Mouse (Mus musculus) thymus, adult 18-20 months (tissue): ENCODE results near the gene Med26.

Source experiments
- DNase-seq, 2 experiments: peaks; one replicate each; pipeline ENCODE4 v3.0.0; 2022; ENCODE audit warnings: mixed read lengths in 2 of 2

Med26 gene

GRCm38 (mm10) chr8:72547802-72548643, at the start of gene Med26:
Med26 (minus strand) TSS chr8:72548270.
- peak; percentile 98 for DNase-seq

GRCm38 (mm10) chr8:72590198-72590597, 42.1 kb upstream of the Med26 start:
- no peak for DNase-seq

DNA sequence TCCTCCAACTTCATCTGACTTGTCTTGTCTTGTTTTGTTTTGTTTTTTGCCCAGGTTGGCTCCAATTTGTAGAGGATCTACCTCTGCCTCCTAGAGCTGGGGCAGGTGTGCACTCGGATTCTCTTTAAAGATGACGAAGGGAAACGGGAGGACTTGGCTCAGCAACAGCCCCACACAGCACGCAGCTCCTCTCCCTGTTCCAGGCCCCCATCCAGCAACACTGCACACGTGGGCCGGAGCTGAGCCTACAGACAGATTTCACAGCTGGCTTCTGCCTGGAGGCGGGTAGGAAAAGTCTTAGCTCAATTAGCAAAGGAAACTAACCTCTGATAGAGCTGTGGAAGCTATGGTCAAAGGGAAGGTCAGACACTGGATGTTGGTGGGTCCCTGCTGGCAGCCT, 41.2 kb upstream of the Med26 start:
- no peak for DNase-seq

DNA sequence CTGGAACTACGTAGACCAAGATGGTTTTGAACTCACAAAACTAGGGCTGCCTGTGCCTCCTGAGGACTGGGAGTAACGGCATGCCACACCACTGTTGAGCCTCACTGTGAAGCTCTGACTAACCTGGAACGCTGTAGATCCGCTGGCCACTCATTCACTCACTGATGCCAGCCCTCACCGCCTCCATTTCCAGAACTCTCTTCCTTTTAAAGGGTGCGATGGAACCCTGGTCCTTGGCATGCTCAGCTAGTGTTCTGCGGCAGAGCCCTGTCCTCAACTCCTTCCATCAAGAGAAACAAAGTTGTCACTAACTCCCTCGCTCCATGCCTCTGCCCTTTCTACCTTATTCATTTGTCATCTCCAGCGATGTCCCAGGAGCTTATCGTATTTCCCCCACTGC, 40.8 kb upstream of the Med26 start:
- DNase-seq, result no peak

GRCm38 (mm10) chr8:72587806-72588205, 39.7 kb upstream of the Med26 start:
- no peak for DNase-seq

GRCm38 (mm10) chr8:72584390-72584789, 36.3 kb upstream of the Med26 start:
- no peak for DNase-seq

- DNase-seq, result no peak
Observed at GRCm38 (mm10) chr8:72583056-72583771, 35.1 kb upstream of the Med26 start.

GRCm38 (mm10) chr8:72579374-72579773, 31.3 kb upstream of the Med26 start:
- DNase-seq, result no peak

- DNase-seq, result no peak
Observed at GRCm38 (mm10) chr8:72577941-72578340, 29.9 kb upstream of the Med26 start.

DNA sequence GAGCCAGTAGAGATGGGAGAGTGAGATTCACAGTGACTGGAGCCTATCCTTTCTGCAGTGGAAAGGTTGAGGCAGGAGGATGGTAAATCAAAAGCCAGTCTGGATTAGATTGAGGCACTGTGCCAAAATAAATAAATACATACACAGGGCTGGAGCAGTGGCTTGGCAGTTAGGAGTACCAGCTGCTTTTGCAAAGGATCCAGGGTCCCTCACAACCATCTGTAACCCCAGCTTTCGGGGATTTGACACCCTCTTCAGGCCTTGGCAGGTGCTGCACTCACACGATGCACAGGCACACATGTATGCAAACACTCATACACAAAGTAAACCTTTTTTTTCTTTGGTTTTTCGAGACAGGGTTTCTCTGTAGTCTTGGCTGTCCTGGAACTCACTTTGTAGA, 29.2 kb upstream of the Med26 start:
- no peak for DNase-seq

- no peak for DNase-seq
Observed at GRCm38 (mm10) chr8:72575915-72576314, 27.8 kb upstream of the Med26 start.

DNA sequence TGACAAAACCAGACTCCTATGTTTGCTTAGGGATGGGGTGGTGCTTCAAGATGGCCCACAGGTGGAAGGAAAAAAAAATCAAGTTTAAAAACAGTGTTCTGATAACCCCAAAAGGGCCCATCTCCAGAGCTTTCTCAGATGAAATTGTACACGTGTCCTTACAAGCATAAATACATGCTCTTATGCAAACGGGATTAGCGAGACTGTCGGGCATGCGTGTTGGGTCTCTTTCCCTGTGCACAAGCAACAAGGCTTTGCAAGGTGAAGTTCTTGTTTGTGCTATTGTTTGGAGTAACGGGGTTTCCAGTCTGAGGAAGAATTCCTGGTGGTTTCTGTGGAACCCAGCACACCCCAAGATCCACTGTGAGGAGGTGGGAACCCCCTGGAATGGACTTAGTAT, 25.4 kb upstream of the Med26 start:
- DNase-seq, result no peak

- no peak for DNase-seq
Observed at GRCm38 (mm10) chr8:72572507-72572906, 24.4 kb upstream of the Med26 start.

- peak; percentile 56 to 63 for DNase-seq
Observed at GRCm38 (mm10) chr8:72571611-72572473, 23.8 kb upstream of the Med26 start, which contains the start of gene Tmem38a. Tmem38a (plus strand) TSS chr8:72572055.

GRCm38 (mm10) chr8:72570633-72571610, 22.9 kb upstream of the Med26 start, which contains the start of gene Smim7:
Smim7 (minus strand) TSS chr8:72571088.
- DNase-seq, result peak; percentile 97

- DNase-seq, result no peak
Observed at GRCm38 (mm10) chr8:72565970-72566369, 17.9 kb upstream of the Med26 start.

DNA sequence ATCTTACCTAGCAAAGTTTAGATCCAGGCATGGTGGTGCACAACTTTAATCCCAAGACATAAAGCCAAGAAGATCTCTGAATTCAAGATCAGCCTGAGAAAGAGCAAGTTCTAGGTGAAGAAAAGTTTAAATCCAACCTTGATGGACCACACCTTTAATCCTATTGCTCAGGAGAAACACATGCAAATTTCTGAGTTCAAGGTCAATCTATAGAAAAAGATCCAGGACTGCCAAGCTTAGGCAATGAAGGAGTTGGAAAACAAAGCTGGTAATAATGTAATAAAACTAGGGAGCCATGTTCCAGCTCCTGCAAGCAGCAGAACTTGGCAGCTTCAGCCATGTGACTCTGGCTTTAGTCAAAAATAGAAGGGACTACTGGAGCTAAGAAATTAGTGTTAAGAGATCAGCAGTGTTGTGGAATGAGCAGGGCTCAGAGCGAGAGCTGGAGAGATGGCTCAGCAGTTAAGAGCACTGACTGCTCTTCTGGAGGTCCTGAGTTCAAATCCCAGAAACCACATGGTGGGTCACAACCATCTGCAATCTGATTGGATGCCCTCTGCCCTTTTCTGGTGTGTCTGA, 13.1 kb upstream of the Med26 start:
- DNase-seq, result no peak

DNA sequence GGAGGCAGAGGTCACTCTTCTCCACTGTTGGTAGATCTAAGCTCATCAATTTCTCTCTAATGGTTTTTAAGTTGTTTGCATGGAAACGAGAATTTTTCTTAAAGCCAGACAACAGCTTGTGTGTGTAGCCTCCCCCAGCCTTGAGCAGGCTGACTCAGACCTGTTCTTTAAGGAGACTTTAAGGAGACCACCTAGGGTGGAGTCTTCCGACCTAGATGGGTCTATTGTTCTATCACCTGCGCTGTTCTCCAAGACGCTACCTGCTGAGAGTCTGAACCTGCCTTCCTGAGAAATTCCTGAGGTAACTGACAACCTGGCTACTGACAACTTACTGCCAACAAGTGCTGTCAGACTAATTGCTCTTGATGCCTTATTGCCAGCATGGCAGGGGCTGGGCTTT, 7.7 kb upstream of the Med26 start:
- DNase-seq, result no peak

DNA sequence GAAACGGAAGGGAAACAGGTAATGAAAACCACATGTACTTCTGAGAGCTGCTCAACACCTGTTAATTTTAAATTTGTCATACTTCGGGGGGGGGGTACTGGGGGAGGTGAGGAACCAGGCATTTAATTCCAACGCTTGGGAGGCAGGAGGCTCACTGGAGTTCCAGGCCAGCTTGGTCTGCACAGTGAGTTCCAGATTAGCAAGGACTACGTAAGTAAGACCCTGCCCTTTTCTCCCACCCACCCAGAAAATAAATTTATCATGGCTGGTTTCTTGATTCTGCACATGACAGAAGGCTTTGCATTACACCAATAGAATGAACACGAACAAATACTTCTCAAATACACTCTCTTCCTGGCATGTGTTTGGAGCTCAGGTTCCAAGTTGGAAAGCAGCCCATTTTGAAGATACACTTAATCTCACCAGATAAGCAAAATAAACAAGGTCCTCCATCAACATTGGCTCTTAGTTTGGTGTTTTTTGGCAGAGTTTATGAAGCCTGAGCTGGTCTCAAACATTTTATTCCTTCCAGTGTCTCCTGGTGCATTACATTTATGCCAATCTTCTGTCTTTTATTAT, 1.3 kb upstream of the Med26 start:
- DNase-seq, result no peak

DNA sequence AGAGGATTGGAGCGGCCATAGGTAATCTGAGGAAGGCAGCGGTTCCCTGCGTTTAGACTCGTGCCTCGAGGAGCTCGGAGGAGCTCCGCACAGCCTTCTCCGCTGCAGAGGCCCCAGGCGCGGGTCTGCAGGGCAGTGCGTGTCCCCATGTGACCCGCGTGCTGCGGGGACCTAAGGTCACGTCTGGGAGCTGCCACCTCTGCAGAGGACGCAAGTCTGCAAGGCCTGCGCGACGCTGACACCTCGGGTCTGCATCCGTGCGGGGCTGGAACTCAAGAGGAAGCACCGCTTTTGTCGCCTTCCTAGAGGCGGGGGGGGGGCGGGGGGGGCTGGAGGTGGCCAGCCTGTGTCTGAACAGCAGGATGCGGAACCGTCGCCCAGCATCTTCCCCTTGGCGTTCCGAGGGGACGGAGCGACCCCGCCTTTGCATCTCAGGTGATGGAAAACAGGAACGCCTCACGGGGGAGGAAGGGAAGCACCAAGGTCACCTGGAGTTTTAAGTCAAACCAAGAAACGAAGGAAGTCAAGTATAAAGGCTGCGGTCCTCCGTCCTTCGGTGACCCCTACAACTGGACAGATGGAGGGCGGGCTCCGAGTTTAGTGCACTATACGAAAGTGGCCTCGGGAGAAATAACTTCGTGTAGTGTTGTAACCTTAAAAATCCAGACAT, 709 bp upstream of the Med26 start:
- no peak for DNase-seq
